Mouse (Mus musculus) adrenal gland, adult 10 weeks (tissue): Measurements from ENCODE around the gene Rcan1. TPM values are rescaled to one million over a fixed set of nuclear protein-coding genes. Genes with fewer than 3 reads are reported as not detected.

Source experiments
- polyA plus RNA-seq: library from polyadenylated mRNA; stranded (reverse); fragments of 350-450 nt; fragmentation: Illumina TruSeq; extraction: RNeasy Lipid Tissue Mini Kit (QIAGEN cat#74804); gene quantifications from one replicate; pipeline ENCODE4 v1.2.3, GENCODE M21; 2014; ENCODE audit warnings: low read depth, low replicate concordance

Gene Rcan1
- 9.7 TPM for polyA plus RNA-seq

DNA sequence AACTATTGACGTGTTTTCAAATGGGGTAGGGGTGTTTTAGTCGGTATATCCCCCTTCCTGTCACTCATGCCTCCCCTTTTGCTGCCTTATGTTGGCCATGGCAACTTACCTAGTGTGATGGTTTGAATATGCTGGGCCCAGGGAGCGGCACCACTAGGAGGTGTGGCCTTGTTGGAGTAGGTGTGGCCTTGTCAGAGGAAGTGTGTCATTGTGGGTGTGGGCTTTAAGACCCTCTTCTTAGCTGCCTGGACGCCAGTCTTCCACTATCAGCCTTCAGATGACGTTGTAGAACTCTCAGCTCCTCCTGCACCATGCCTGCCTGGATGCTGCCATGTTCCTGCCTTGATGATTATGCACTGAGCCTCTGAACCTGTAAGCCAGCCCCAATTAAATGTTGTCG lies at the start of gene Rcan1:
Rcan1 (minus strand) TSS at position 162 of the 400 bp plus-strand sequence.

DNA sequence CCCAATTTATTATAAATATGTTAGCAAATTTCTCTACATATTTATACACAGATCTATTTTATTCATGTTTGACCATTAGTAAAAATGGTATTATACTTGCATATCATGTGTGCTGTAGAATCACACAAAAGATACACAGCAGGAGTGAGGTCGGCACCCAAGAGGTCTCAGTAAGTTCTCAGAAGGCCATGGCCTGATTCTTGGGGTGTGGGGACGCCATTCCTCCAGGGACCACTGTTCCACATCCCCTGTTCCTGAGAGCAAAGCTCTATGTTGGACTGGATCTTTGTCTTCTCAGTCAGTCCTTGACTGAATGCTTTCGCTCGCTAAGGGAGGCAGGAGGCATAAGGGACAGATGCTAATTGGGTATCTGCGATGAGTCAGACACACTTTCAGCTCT lies 14.8 kb upstream of the Rcan1 start, which contains the start of gene Clic6:
Clic6 (plus strand) TSS at position 301 of the 400 bp plus-strand sequence.

DNA sequence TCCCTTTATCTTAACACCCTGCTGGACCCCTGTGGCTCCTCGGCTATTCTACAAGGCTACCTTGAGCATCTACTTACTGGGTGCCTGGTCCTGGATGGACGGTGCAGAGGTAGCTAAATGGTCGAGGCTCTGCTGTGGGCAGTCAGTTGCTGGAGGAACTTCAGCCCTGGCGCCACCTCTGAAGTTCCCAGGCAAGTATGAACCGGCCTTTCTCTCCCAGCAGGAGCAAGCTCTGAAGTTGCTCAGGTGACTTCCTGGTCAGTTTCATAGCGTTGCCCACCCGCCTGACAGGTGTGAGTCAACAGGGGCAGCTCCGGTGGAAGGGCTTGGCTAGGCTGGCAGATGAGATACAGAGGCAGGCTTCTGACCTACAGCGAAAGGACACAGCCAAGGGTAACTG lies 111.4 kb downstream of the Rcan1 start, which contains the start of gene Kcne1:
Kcne1 (minus strand) TSS at position 240 of the 400 bp plus-strand sequence.

Other genes with a start within 250 kb of the Rcan1 start
- gene Kcne2, start 178.5 kb downstream of the Rcan1 start, polyA plus RNA-seq, result not detected
- 114 TPM for gene Smim11, start 169.6 kb downstream of the Rcan1 start, polyA plus RNA-seq
- not detected for gene Fam243, start 149.4 kb downstream of the Rcan1 start, polyA plus RNA-seq
- not detected for gene Kcne1, start 111.4 kb downstream of the Rcan1 start, polyA plus RNA-seq
- 0.70 TPM for gene Clic6, start 14.9 kb upstream of the Rcan1 start, polyA plus RNA-seq